Mouse (Mus musculus) left cerebral cortex, adult 9 months (tissue): Measurements from ENCODE around the gene Fras1.

Source experiments
- DNase-seq, 2 experiments: peaks; one replicate each; pipeline ENCODE4 v3.0.0; 2022; ENCODE audit warnings: low spot score in 2 of 2

Gene Fras1

GRCm38 (mm10) chr5:96373567-96373985 lies at the start of gene Fras1:
Fras1 (plus strand) TSS chr5:96373955.
- DNase-seq: peak in 1 of 2 experiments; percentile 45

- no peak for DNase-seq
Observed at GRCm38 (mm10) chr5:96331048-96331737, 42.6 kb upstream of the Fras1 start.

DNA sequence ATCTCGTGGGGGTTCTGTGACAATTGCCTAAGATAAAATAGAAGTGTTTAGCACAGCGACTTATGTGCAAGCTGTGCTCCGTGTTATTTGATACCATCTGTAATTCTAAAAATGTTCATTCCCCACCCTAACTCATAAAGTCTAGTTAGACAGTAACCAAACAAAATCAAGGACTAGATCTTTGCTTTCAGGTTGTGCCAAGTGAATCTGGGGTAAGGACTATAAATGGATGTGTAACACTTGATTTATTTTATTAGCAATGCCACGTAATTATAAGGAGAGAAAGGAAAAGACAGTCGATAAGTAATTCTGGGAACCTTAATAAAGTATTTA lies 42.1 kb upstream of the Fras1 start:
- DNase-seq: no peak

DNA sequence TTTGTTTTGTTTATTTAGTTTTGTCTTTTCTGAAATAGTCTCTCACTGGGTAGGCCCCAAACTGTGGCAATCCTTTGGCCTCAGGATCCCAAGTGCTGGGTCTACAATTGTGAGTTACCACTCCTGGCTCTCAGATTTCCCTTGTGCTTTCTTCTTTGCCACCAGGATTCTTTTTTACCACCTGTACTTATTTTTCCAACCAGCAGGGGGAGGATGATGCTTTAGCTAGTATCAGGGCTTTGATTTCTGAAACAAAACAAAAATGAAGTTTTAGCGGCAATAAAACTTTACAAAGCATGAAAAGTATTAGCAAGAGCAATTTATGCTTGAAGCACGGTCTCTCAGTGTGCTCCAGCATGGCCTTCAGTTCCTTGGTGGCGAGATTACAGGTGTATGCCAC lies 39.8 kb upstream of the Fras1 start:
- peak in 1 of 2 experiments; percentile 22 for DNase-seq

DNA sequence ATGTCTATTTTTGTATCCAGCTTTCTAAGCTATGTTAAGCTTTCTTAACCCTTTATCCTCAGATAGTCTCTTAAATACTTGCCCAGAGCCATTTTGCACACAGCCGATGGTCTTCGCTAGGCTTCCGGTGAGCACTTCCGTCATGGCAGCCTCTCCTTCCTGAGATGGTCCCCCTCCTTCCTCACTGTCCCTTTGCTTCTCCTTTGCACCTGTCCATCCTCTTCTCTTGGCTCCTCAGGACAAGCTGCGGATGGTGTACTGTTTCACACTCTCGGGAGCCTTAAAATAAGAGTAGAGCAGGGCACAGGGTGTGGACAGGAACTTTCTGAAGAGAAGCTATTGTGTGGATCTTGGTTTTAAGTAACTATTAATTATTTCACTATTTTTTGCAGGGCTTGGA lies 33.2 kb upstream of the Fras1 start:
- no peak for DNase-seq

DNA sequence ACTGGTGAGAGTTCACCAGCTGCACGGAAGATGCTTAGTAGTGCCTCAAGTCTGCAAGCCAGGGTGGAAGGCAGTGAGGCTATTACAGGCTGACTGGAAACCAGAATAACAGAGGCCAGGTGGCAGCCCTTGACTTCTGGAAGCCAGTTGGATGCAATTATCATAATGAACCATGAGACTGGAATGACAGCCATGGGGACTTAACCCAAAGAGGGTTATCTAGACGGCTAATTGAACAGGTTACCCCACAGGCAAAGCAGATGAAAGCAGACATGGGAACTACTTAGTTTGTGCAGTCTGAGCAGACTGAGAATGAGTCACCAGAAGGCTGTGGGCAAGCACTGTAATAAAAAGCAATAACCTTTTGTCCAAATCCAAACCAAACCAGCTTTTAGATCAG lies 28.8 kb upstream of the Fras1 start:
- DNase-seq: no peak

- DNase-seq: no peak
Observed at GRCm38 (mm10) chr5:96351963-96352362, 21.8 kb upstream of the Fras1 start.

- DNase-seq: no peak
Observed at GRCm38 (mm10) chr5:96363950-96364349, 9.8 kb upstream of the Fras1 start.

- DNase-seq: no peak
Observed at GRCm38 (mm10) chr5:96365590-96365989, 8.2 kb upstream of the Fras1 start.

DNA sequence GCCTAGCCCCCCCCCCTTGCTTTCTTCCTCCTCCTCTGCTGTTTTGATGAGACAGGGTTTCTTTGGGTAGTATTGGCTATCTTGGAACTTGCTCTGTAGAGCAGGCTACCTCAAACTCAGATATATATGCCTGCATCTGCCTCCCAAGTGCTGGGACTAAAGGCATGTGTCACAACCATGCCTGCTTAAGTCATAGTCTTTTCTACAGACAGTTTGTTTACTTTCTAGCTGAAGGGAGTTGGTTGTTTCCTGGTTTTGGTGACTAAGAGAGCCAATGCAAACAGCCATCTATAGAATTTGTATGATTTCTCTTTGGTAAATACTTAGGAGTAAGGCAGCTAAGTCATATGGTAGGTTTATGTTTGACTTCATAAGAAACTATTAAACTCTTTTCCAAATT lies 6.5 kb upstream of the Fras1 start:
- no peak for DNase-seq

DNA sequence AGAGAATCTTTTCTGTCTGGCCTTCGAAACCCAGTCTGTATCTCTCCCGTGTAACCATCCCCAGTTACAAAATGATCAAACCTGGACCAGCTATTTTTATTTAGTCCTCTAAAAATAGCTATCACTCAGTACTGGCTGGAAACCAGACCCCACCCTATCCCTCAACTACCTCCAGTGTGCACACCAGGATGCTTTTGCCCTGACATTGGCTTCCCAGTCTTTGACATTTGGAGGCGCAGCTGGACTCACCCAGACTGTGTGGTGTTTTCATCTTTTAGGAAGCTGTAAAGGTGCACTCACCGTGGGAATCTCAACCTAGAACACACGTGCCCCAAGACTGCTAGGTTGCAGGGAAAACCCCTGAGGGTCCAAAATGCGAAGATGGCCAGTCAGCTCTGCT lies 649 bp upstream of the Fras1 start:
- no peak for DNase-seq

DNA sequence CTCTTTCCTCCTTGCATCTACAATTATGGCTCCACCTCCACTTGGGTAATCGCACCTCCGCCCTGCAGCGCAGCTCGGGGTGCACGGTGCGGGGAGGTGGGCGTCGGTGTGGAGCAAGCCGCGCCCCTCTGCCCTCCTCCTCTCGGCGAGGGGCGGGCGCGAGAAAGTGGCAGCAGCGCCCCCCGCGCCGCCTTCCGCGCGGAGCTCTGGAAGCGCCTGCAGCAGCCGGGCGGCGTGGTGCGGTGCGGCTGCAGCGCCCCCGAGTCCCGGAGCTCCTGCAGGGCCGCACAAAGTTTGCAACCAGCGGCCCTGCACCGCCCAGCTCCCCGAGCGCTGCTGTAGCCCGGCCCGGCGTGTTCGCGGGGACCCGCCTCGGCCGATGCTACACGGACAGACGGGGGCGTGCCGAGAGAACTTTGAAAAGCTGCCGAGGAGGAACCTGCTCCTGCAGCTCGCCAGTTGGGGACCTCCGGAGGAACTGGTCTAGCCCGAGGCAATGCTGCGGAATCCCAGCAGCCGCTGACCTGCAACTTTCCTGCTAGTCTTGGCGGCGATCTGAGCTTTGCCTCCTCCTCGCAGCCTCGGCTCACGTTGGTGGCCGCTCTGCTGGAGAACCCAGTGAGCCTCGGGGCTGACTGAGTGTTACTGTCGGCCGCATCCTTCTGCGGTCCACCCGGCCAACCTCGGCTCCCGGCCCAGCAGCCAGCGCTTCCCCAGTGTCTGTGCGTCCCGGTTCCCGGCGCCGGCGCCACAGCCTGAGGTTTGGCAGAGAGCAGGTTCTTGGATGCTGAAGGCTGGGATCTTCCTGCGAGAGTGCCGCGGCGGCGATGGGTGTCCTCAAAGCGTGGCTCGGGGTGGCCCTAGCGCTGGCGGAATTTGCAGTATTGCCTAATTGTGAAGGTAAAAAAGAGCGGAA lies 489 bp downstream of the Fras1 start:
- peak; percentile 51 to 59 for DNase-seq

GRCm38 (mm10) chr5:96375391-96375831 lies 1.7 kb downstream of the Fras1 start:
- no peak for DNase-seq

DNA sequence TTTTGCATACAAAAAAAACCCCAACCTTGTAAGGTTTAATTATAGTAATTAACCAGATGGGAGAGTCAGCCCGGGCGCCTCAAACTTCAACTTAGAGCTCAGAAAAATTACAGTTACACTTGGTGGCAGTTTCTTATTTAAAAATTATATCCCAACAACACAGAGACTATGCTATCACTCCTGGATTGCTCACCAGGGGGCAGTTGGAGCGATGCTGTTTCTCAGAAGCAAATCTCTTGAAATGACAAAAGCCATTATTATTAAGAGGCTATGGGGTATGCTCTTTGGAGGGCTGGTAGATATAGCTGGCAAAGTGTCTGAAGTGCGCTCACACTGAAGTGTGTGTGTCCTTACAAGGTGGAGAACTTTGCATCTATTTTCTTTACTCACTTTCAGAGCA lies 2.5 kb downstream of the Fras1 start:
- no peak for DNase-seq

- DNase-seq: no peak
Observed at GRCm38 (mm10) chr5:96386138-96386933, 12.6 kb downstream of the Fras1 start.

- DNase-seq: no peak
Observed at GRCm38 (mm10) chr5:96388306-96388705, 14.6 kb downstream of the Fras1 start.

GRCm38 (mm10) chr5:96389963-96390623 lies 16.3 kb downstream of the Fras1 start:
- DNase-seq: no peak

DNA sequence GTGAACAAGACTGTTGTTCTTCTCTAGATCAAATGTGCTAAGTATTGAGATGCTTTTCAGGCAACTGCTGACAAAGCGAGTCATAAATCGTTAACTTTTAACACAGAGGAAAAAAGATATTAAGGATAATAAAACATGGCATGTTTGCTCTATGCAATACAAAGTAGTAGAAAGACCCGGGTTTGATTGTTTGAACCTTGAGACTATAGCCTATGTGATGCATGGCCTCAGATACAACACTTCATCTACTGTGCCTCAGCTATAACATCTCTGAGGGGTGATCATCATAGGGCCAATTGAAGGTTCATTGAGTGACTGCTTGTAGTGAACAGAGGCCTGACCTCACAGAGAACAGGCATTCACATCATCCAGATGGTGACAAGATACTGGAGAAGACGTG lies 17.3 kb downstream of the Fras1 start:
- no peak for DNase-seq

DNA sequence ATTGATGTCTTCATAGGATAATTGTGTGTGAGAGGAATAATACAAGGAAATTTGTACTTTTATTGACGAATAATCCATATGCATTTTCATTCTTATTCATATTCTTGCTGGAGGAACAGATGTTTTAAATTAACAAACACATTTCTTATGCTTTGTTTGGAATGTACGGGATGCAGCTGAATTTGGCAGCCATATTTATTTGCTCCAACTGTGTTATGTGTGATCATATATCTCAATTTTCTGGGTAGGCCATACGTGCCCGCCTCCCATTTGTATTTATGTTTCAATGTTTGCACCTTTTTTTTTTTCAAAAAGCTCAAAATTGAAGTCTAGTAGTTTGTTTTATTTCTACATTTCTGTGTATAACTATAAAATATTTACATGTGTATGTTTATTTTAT lies 21.2 kb downstream of the Fras1 start:
- DNase-seq: no peak

DNA sequence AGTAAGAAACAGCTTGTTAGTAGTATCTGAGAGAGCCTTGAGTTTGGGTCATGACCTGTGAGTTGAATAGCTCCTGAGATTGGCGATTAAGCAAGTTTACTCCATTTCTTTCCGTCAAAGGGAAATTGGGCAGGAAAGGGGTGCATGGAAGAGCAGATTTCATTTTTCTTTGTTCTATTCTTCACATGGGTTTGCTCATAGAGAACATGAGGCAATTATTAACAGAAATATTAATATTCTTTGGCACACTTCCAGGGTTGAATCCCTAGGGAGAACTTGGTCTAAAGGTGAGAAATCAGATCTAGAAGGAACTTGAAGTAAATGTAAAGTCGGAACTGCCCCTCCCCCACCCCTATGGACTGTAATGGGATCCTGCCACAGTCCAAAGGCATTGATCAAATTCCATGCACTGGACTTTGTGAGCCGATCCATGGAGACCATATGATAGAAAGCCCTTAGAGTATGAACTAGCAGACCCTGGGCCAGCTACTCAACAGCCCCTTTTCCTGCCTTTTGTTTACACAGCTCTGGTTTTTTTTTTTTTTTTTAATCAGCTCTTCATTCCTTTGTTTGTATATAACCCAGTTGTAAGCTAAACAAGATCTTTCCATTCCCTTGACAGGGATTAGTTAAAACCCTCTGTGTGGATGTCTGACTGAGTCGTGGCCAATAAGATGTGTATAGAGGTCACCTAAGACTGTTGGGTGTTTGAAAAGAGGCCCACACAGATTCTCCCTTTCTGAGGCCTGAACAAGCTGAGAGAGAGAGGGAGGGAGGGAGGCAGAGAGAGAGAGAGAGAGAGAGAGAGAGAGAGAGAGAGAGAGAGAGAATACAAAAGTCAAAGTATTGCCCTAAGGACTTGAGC lies 22.3 kb downstream of the Fras1 start:
- no peak for DNase-seq

DNA sequence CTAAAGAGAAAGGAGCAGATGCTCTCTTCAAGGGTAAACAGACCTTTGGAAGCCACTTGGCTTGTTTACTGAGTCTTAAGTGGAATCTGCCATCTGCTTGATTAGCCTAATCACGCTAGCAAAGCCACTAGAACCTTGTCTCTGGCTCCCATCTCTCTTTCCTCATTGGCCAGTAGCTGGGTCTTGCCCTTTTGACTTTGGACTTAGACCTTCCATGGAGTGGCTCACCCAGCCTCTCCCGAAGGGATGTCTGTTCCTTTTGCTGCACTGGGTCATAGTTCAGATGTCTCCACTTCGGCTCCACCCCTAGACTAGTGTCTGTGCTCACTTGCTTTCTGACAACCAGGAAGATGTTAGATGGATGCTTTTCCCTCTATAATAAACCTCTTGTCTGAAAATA lies 28.8 kb downstream of the Fras1 start:
- DNase-seq: no peak
